Mouse (Mus musculus): ENCODE data around the gene Ptcd1. TPM values are rescaled to one million over a fixed set of nuclear protein-coding genes. Genes with fewer than 3 reads are reported as not detected.
"Not testable (repeated sequence)": the region's sequence is repeated elsewhere in the genome, so short reads cannot be mapped to it uniquely, and the experiment has no call there.

Gene Ptcd1
- total RNA-seq, 2 experiments from 2014 or later = 21.7 to 29.0 TPM

DNA sequence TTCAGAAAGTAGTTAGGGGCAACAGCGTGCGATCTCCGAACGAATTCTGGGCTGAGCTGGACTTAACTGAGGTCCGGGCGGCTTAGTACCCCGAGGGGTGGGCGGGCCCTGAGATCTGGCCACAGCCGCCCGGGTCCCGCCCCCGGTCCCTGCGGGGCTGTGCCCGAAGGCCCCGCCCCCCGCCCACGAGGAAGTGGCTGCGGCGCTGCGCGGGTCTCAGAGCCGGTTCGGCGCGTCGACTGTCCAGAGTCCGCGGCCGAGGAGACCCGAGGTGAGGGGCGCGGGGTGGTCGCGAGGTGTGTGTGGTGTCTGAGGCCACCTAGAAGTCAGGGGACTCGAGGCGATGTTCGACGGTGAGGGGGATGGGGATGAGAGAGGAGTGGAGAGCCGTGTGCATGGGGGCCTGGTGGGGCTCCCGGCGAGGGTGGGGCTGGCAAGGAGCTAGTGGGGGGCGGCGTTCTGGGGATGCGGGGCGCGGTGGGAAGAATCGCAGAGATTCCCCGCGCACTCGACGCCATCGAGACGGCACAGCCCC is 52.8 kb downstream of the Ptcd1 start, which contains the start of gene Arpc1b:
Gene Arpc1b, plus strand, starts transcription at position 145 of the 535 bp plus-strand sequence.
- peak; percentile 90 for DNase-seq

DNA sequence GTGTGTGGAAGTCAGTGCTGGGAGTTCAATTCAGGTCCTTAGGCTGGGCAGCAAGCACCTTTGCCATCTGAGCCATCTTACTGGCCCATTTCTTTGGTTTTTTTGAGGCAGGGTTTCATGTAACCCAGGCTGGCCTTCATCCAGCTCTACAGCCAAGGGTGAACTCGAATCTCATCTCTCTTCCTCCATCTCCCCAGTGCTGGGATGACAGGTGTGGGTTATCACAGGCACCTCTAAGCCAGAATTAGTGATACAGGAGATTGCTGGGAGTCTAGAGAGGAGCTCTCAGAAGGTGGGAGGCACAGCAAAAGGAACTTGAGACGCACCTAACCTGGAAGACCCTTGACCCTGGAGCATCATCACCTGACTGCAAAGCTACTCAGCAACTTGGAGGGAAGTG is 53.5 kb downstream of the Ptcd1 start:
- no peak for DNase-seq

DNA sequence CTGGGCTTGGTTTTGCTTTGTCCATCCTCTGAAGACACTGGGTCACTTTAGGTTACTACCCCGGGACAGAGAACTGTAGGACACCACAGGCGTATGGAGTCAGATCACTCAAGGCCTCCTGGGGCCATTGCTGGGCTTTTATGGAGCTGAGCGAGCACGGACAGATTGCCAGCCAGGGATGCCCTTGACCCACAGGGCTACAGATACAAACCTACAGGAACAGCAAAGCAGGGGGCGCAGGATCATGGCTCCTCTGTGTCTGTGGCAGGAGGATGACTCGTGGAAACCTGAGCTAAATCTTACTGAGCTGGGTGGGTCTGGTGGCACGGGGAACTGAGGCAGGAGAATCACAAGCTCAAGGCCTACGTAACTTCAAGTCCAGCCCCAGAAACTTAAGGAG is 54.3 kb downstream of the Ptcd1 start:
- peak; percentile 43 for DNase-seq

DNA sequence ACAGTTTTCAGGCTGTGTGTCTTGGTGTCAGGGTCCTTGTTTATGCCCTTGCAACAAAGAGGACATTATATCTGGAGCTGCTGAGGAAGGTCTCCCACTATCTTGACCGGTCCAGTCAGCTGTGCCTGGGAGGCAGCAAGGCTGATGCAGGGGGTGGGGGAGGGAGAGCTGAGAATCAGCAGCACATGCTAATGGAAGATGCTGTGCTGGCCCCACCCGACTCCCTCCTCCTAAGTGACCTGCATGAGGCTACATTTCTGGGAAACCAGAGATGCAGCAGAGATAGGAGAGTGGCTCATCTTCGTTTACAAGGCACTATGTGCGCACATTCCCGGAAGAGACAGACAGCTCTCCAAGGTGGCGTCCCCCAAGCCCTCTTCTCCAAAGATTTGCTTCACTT is 56.5 kb downstream of the Ptcd1 start:
- no peak for DNase-seq

- DNase-seq = peak; percentile 42
Measured at GRCm38 (mm10) chr5:145105694-145106275, 61.1 kb downstream of the Ptcd1 start.

- no peak for DNase-seq
Measured at GRCm38 (mm10) chr5:145104328-145104727, 62.6 kb downstream of the Ptcd1 start.

- DNase-seq = no peak
Measured at GRCm38 (mm10) chr5:145102706-145103105, 64.2 kb downstream of the Ptcd1 start.

DNA sequence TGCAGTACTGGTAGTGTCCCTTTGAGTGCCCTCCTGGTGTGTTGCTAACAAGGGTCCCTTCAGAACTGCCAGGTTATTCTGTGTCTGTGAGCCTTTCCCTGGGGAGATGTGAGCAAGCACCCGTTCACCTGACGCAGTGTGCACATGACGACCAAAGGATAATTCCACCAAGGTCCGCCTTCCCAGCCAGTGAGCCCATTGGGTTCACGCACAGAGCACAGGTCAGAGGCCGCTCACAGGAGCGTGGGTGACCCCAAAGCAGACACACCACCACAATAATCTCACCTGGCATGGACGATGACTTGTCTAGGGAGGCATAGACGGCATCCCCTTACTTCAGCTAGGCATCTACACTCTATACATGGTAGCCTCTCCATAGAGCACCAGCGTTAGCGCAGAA is 65.5 kb downstream of the Ptcd1 start:
- DNase-seq = not testable (repeated sequence)

DNA sequence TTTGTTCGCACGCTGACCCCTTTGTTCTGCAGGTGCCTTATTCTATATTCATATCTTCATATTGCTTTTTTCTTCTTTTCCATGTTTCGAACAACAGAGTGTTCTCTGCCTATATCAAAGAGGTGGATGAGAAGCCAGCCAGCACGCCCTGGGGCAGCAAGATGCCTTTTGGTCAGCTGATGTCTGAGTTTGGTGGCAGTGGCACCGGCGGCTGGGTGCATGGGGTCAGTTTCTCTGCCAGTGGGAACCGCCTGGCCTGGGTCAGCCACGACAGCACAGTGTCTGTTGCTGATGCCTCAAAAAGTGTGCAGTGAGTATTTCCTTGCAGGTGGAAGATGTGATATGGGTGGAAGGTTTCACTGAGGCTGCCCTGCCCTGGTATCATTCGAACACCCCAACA is 65.9 kb downstream of the Ptcd1 start:
- no peak for DNase-seq

GRCm38 (mm10) chr5:145098340-145098821 is 68.5 kb downstream of the Ptcd1 start:
- no peak for DNase-seq

Other genes with a start within 250 kb of the Ptcd1 start
- gene Smurf1, start 201.3 kb downstream of the Ptcd1 start, total RNA-seq (2021) = 10 to 100 TPM; 20.6 to 23.4 TPM
- not detected for gene Gm4871, start 134.4 kb downstream of the Ptcd1 start, total RNA-seq (2021)
- not detected for gene 1700018F24Rik, start 124.1 kb downstream of the Ptcd1 start, total RNA-seq (2021)
- gene Arpc1a, start 83.3 kb downstream of the Ptcd1 start, total RNA-seq (2021) = 100 to 1,000 TPM; 102 to 106 TPM
- gene Kpna7, start 83.1 kb downstream of the Ptcd1 start, total RNA-seq (2021) = not detected
- 100 to 1,000 TPM; 212 to 226 TPM for gene Arpc1b, start 52.9 kb downstream of the Ptcd1 start, total RNA-seq (2021)
- gene Pdap1, start 26.9 kb downstream of the Ptcd1 start, total RNA-seq (2021) = 10 to 100 TPM; 74.5 to 80.9 TPM
- 100 to 1,000 TPM in 1 of 2 experiments, 10 to 100 TPM in 1; 97.3 to 102 TPM for gene Bud31, start 26.7 kb downstream of the Ptcd1 start, total RNA-seq (2021)
- gene Cpsf4, start 105 bp upstream of the Ptcd1 start, total RNA-seq (2021) = 10 to 100 TPM; 20.2 to 22.7 TPM
- gene Atp5j2, start 25.0 kb upstream of the Ptcd1 start, total RNA-seq (2021) = 100 to 1,000 TPM; 810 to 842 TPM
- gene Zkscan14, start 34.8 kb upstream of the Ptcd1 start, total RNA-seq (2021) = 1 to 10 TPM; 7.1 to 9.8 TPM
- 10 to 100 TPM; 12.2 to 12.3 TPM for gene Zkscan5, start 37.5 kb upstream of the Ptcd1 start, total RNA-seq (2021)
- 10 to 100 TPM; 41.1 to 48.9 TPM for gene Zfp655, start 64.6 kb upstream of the Ptcd1 start, total RNA-seq (2021)
- gene Zscan25, start 113.4 kb upstream of the Ptcd1 start, total RNA-seq (2021) = 10 to 100 TPM; 15.3 to 20.4 TPM
- under 1 TPM in 1 of 2 experiments, not detected in 1; 0.12 TPM for gene Cyp3a57, start 178.2 kb upstream of the Ptcd1 start, total RNA-seq (2021)

Measured in adrenal gland, postnatal 10 days (tissue).